Mouse (Mus musculus) kidney, embryonic 16.5 days (tissue): Measurements from ENCODE around the gene Pa2g4. TPM values are rescaled to one million over a fixed set of nuclear protein-coding genes. Genes with fewer than 3 reads are reported as not detected.

ENCODE experiments used
- ATAC-seq: fragments of 200-750 bp; cut with Nextera tagmentation; 2 replicates; pipeline ENCODE4 v1.8.0; 2017; ENCODE audit warnings: moderate TSS enrichment; ENCODE audit not compliant: low FRiP score, low TSS enrichment
- H3K27ac ChIP-seq: fragments of 300-500 bp; sonication (generic); 2 replicates; pipeline ENCODE4 v1.5.1; 2014; ENCODE audit warnings: low read length
- H3K27me3 ChIP-seq: fragments of 300-500 bp; sonication (generic); 2 replicates; pipeline ENCODE4 v1.6.1; 2014; ENCODE audit warnings: low read length, control low read depth, mixed read lengths; ENCODE audit not compliant: insufficient read depth
- H3K36me3 ChIP-seq: fragments of 300-500 bp; sonication (generic); 2 replicates; pipeline ENCODE4 v1.6.1; 2014; ENCODE audit warnings: low read length, control low read depth, mixed read lengths; ENCODE audit not compliant: insufficient read depth
- H3K4me1 ChIP-seq: fragments of 300-500 bp; sonication (generic); 2 replicates; pipeline ENCODE4 v1.6.1; 2014; ENCODE audit warnings: low read length, control low read depth, mixed read lengths; ENCODE audit not compliant: insufficient read depth
- H3K4me2 ChIP-seq: fragments of 300-500 bp; sonication (generic); replicated peaks from 2 replicates; pipeline ENCODE4 v1.6.1; 2014; ENCODE audit warnings: low read depth, low read length
- H3K4me3 ChIP-seq: fragments of 300-500 bp; sonication (generic); 2 replicates; pipeline ENCODE4 v1.5.1; 2014; ENCODE audit warnings: mild to moderate bottlenecking, low read length
- H3K9ac ChIP-seq: fragments of 300-500 bp; sonication (generic); replicated peaks from 2 replicates; pipeline ENCODE4 v1.6.1; 2014; ENCODE audit warnings: low read length
- H3K9me3 ChIP-seq: fragments of 300-500 bp; sonication (generic); 2 replicates; pipeline ENCODE4 v1.6.1; 2016; ENCODE audit warnings: low read length, control low read depth
- WGBS: fragments of 180-500 bp; shearing (Covaris S2); extraction: QIAGEN DNeasy Blood & Tissue Kit; methylation state at CpG from one replicate; pipeline ENCODE4 v1.1.7; 2014; 5-methylcytosine and 5-hydroxymethylcytosine counted together
- polyA plus RNA-seq: library from polyadenylated mRNA; unstranded; fragments of >200 nt; fragmentation: Nextera tagmentation; extraction: Ambion mirVana; gene quantifications from 2 replicates; pipeline ENCODE4 v1.2.1, GENCODE M21; 2015

The Pa2g4 gene
- polyA plus RNA-seq, 1 experiment from 2014 or later = 203 TPM

DNA sequence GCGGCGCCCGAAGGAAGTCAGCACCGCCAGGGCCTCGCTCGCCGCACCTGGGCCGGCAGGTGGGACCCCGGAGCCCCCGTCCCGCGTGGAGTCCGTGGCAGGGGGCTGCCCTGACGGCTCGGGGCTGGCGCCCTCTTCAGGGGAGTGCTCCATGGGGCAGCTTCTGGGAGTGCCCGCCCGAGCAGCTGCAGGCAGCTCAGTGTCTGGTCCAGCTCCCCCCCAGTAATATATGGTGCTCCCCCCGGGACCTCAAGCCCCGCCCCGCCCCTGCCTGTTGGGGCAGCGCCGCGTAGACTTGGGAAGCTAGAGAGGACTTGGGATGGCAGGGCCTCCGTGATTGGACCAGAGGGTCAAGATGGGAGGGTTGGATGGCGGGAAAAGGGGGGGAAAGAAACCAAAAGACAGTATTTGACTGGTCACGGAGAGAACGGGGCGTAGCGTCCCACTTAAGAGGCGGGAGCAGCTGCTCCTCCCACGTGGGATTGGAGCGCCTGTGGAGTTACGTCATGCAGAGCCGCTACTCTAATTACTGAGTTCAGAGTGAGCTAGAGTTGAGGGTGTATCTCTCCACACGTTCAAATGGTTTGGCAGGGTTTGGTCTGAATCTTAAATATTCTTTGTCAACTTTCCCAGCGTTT is 40.0 kb downstream of the Pa2g4 start, which contains the start of gene Esyt1:
Gene Esyt1 (minus strand): TSS at position 201 of the 638 bp plus-strand sequence.
- Histone ChIP-seq H3K4me1 (peaks cover 13% of the 10 kb centered on the region), H3K27ac (peak within 1 kb of the TSS; percentile 80), H3K4me3 (peak within 1 kb of the TSS; percentile 84), H3K9me3 (no peaks in the 10 kb centered on the region), H3K27me3 (no peaks in the 10 kb centered on the region), H3K36me3 (0 out of 2 replicates have a peak, but pooled peaks cover 2% of the 10 kb centered on the region), H3K4me2 (peak within 1 kb of the TSS; percentile 100), H3K9ac (peak within 1 kb of the TSS; percentile 82)
- ATAC-seq = peak; percentile 99
- WGBS = under 1% methylated on average over 37 of the region's 37 CpGs

DNA sequence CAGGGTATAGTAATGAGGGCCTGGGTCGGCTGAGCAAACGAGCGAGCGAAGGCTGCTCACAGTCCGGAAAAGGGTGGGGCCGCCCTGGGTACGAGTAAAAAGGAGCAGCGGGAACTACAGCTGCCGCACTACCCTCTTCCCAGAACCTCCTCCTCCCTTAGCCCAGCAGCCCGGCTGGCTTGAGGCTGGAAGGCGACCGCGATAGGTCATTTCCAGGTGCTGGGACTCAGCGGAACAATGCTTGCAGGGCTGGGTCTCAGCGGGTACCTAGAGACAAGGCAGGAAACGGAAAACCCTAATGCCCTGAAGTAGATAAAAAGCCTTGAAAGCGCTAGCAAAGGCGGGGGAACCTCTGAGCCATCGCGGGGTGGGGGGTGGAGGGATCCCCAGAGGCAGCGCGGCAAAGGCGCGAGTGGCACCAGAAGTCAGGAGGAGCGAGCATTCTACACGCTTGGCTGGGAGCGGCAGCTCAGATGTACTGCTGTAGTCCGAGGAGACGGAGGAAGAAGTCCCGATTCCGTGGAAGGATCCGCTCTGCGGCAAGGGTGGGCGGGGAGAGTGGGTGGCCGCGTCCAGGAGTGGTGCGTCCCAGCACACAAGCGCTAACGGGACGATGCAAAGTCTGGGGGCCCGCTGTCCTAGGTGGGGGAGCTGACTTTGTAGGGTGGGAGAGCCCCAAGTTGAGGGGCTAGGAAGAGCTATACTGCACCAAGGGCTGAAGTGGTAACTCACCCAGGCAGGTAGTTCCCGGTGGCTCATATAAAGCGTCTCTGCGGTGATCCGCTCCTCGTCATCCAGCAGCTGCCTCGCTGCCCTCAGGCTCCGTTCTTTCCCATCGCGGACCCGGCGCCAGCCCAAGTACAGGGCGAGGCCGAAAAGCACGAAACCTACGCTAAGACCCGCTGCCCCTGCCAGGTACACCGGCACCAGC is 40.8 kb downstream of the Pa2g4 start:
- H3K4me2 ChIP-seq = peak overlapping the region; percentile 100
- H3K27me3 ChIP-seq = no peaks in the 10 kb centered on the region
- WGBS = under 1% methylated on average over 58 of the region's 58 CpGs
- peaks cover 7% of the 10 kb centered on the region; the same call in 1 of the 2 replicates for H3K36me3 ChIP-seq
- peak; percentile 33 for ATAC-seq
- peak overlapping the region; percentile 82 for H3K9ac ChIP-seq
- H3K9me3 ChIP-seq = no peaks in the 10 kb centered on the region
- peak overlapping the region; percentile 80 for H3K27ac ChIP-seq
- H3K4me3 ChIP-seq = peak overlapping the region; percentile 84
- H3K4me1 ChIP-seq = peaks cover 13% of the 10 kb centered on the region

DNA sequence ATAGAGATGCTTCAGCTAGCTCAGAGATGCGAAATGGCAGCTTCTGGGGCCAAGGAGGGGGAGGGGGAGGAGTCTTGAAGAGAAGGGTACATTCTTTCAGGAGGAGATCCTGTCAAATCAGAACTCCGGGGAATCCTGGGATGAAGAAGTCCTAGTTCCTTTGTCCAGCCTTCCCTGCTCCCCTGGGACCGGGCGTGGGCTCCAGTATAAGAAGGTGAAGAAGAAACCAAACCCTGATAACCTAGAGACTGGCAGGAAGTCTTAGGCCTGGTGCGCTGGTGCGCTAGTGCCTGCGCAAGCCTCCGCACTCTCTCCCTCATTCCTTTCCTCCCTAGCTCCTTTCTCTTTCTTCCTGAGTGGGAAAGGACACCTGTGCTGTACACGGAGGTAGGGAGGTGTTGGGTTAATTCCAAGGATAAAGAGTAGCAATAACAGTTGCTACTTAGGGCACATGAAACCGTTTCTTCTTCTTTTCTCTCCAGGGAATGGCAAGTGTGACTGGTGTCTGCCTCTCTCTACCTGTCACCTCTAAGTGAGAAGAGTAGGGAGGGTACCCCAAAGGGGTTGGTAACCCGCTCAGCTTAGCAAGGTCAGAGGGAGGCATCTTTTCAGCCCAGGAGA is 41.6 kb downstream of the Pa2g4 start:
- 15% methylated on average over 11 of the region's 11 CpGs for WGBS

DNA sequence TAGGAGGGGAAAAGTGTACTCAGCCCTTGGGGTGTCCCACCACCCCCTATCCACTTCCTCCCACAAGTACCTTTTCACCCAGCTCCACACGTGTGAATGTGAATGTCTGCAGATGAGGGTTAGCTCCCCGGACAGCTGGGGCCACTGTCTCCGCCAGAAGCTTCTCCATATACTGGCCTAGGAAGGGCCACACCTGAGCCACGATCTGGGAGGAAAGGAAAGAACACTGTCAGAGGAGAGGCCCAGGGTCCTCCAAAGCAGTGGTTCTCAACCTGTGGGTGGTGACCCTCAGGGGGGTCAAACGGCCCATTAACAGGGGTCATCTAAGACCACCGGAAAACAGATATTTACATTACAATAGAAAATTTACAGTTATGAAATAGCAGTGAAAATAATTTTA is 43.4 kb downstream of the Pa2g4 start:
- no peak overlapping the region for H3K9ac ChIP-seq
- WGBS = 75% methylated on average over 6 of the region's 6 CpGs
- H3K4me2 ChIP-seq = no peak overlapping the region
- H3K36me3 ChIP-seq = peaks cover 18% of the 10 kb centered on the region; the same call in 1 of the 2 replicates
- no peaks in the 10 kb centered on the region for H3K9me3 ChIP-seq
- H3K27me3 ChIP-seq = no peaks in the 10 kb centered on the region; the same call in 1 of the 2 replicates
- peaks cover 13% of the 10 kb centered on the region for H3K4me1 ChIP-seq
- no peak overlapping the region for H3K4me3 ChIP-seq
- ATAC-seq = no peak
- H3K27ac ChIP-seq = no peak overlapping the region

More for the DNA sequence above, 41.6 kb downstream of the Pa2g4 start:
- Histone ChIP-seq H3K36me3 (peaks cover 11% of the 10 kb centered on the region; the same call in 1 of the 2 replicates), H3K27ac (no peak overlapping the region), H3K4me2 (peak overlapping the region; percentile 100), H3K9me3 (no peaks in the 10 kb centered on the region), H3K4me3 (peak overlapping the region; percentile 84), H3K27me3 (no peaks in the 10 kb centered on the region), H3K9ac (peak overlapping the region; percentile 82), H3K4me1 (peaks cover 13% of the 10 kb centered on the region)
- no peak for ATAC-seq

DNA sequence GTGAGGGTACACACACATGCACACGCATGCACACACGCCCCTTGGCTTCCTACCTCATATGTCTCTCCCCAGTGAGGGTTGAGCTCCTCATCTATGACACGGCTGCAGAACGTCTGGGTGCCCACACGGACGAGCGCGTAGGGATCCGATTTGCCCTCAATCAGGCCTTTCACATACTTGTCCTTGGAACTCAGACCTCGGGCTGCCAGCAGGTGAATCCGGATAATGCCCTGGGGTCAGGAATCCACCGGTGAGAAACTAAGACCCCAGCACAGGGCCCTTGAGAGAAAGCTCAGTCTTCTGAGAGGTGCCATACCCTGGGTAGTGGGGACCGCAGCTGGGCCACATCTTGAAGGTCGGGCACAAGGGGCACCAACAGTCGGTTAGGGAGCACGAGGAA is 45.2 kb downstream of the Pa2g4 start:
- Histone ChIP-seq H3K9me3 (no peaks in the 10 kb centered on the region), H3K4me2 (no peak overlapping the region), H3K27me3 (peaks cover 3% of the 10 kb centered on the region; the same call in 1 of the 2 replicates), H3K27ac (no peak overlapping the region), H3K36me3 (peaks cover 18% of the 10 kb centered on the region; the same call in 1 of the 2 replicates), H3K4me1 (peaks cover 14% of the 10 kb centered on the region), H3K4me3 (no peak overlapping the region), H3K9ac (no peak overlapping the region)
- no peak for ATAC-seq
- 87% methylated on average over 16 of the region's 16 CpGs for WGBS

DNA sequence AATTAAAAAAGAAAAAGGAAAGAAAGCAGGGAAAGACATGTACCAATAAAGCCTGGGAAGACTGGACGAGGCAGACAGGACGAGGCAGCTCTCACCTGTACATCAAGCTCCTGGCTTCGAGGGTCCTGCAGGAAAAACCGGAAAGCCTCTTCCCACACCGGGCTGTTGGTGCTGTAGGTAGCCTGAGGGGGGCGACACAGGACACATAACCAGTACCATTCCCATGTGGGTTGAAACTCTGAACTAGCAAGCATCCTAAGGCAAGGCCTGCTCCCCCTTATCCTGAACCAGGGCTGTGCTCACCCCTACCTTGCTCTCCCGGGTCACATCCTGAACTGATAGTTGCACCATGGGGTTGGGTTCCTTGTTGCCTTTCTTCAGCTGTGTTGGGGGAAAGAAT is 47.0 kb downstream of the Pa2g4 start:
- Histone ChIP-seq H3K9ac (no peak overlapping the region), H3K4me1 (peaks cover 8% of the 10 kb centered on the region), H3K27ac (no peak overlapping the region), H3K27me3 (peaks cover 3% of the 10 kb centered on the region; the same call in 1 of the 2 replicates), H3K4me2 (no peak overlapping the region), H3K4me3 (no peak overlapping the region), H3K9me3 (no peaks in the 10 kb centered on the region), H3K36me3 (peaks cover 18% of the 10 kb centered on the region; the same call in 1 of the 2 replicates)
- 82% methylated on average over 7 of the region's 7 CpGs for WGBS
- ATAC-seq = no peak

DNA sequence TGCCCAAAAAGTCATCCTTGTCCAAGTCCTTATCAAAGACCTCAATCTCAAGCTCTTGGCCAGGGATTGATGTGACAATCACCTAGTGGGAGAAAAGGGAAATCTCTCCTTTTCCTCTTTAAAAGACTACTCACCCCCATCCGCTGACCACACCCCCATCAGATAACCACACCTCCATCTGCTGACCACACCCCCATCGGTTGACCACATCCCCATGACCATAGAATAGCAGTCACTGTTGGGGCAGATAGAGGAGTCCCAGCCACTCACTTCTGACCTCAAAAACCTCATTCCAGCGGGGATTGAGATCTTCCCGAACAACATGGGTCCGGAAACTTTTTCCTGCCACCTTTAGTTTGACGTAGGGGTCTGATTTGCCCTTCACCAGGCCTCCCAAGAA is 49.1 kb downstream of the Pa2g4 start:
- 38% methylated on average over 6 of the region's 6 CpGs for WGBS
- H3K9me3 ChIP-seq = no peaks in the 10 kb centered on the region
- H3K36me3 ChIP-seq = peaks cover 25% of the 10 kb centered on the region; the same call in 1 of the 2 replicates
- 0 out of 2 replicates have a peak, but pooled peaks have one; percentile 42 for ATAC-seq
- H3K9ac ChIP-seq = no peak overlapping the region
- no peak overlapping the region for H3K4me3 ChIP-seq
- H3K27me3 ChIP-seq = peaks cover 3% of the 10 kb centered on the region; the same call in 1 of the 2 replicates
- peaks cover 7% of the 10 kb centered on the region; the same call in 1 of the 2 replicates for H3K4me1 ChIP-seq
- H3K27ac ChIP-seq = no peak overlapping the region
- H3K4me2 ChIP-seq = no peak overlapping the region

DNA sequence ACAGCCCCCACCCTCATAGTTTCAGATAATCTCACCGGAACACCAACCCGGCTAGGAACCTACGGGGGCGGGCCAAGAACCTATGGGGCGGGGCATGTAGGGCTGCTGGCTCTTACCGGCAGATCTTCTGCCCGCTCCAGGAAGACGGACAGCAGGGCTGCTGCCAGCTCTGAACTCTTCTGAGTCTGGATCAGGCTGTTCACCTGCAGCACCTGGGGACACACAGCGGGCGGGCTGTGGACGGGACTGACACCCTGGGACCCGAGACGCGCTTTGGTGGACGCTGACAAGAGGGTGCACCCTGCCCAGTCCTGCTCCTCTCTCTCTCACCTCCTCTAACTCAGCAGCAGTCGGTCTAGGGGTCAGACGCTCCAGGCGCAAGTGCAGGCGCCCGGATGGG is 49.8 kb downstream of the Pa2g4 start:
- peak overlapping the region; percentile 35 for H3K4me2 ChIP-seq
- peaks cover 27% of the 10 kb centered on the region; the same call in 1 of the 2 replicates for H3K36me3 ChIP-seq
- 0 out of 2 replicates have a peak, but pooled peaks have one; percentile 12 for ATAC-seq
- H3K27ac ChIP-seq = no peak overlapping the region
- 26% methylated on average over 20 of the region's 20 CpGs for WGBS
- peaks cover 7% of the 10 kb centered on the region; the same call in 1 of the 2 replicates for H3K4me1 ChIP-seq
- H3K4me3 ChIP-seq = peak overlapping the region; percentile 6; the same call in 1 of the 2 replicates
- peaks cover 3% of the 10 kb centered on the region; the same call in 1 of the 2 replicates for H3K27me3 ChIP-seq
- H3K9me3 ChIP-seq = no peaks in the 10 kb centered on the region
- H3K9ac ChIP-seq = 0 out of 2 replicates have a peak overlapping the region, but pooled peaks have one; percentile 44

DNA sequence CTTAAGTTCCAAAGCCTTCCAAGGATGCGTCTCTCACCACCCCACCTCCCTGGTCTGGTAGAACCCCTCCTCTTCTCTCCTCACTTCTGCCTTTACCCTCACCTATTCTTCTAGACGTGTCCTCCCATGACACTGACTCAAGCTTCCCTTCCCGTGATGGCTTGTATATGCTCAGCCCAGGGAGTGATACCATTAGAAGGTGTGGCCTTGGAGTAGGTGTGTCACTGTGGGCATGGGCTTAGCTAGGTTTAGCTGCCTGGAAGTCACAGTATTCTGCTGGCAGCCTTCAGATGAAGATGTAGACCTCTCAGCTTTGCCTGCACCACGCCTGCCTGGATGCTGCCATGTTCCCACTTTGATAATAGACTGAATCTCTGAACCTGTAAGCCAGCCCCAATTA is 50.7 kb downstream of the Pa2g4 start:
- Histone ChIP-seq H3K27ac (no peak overlapping the region), H3K4me2 (no peak overlapping the region), H3K4me1 (peaks cover 7% of the 10 kb centered on the region; the same call in 1 of the 2 replicates), H3K9ac (no peak overlapping the region), H3K27me3 (peaks cover 3% of the 10 kb centered on the region; the same call in 1 of the 2 replicates), H3K4me3 (no peak overlapping the region), H3K36me3 (peaks cover 22% of the 10 kb centered on the region; the same call in 1 of the 2 replicates), H3K9me3 (no peaks in the 10 kb centered on the region)
- WGBS = 84% methylated on average over 4 of the region's 4 CpGs
- no peak for ATAC-seq
